Mouse (Mus musculus): ENCODE data around the gene Hook2. TPM values are rescaled to one million over a fixed set of nuclear protein-coding genes. Genes with fewer than 3 reads are reported as not detected.

Hook2 gene
- polyA plus RNA-seq, 1 experiment from 2014 or later: 16.8 TPM

- peaks cover 35% of the 10 kb centered on the region for H3K4me1 ChIP-seq
- H3K27me3 ChIP-seq: no peaks in the 10 kb centered on the region
- H3K9ac ChIP-seq: peak overlapping the region; percentile 94
- peak overlapping the region; percentile 86 for H3K4me3 ChIP-seq
- peaks cover 36% of the 10 kb centered on the region for H3K36me3 ChIP-seq (ENCODE audit: poor library complexity, severe bottlenecking)
- peak overlapping the region; percentile 99 for H3K27ac ChIP-seq
- H3K9me3 ChIP-seq (replicated peaks): no peaks in the 10 kb centered on the region
- peak overlapping the region; percentile 98 for H3K4me2 ChIP-seq
- peak; percentile 63 for ATAC-seq
- WGBS: 2% methylated on average over 14 of the region's 14 CpGs
Observed at GRCm38 (mm10) chr8:85037366-85037680, 46.9 kb downstream of the Hook2 start.

DNA sequence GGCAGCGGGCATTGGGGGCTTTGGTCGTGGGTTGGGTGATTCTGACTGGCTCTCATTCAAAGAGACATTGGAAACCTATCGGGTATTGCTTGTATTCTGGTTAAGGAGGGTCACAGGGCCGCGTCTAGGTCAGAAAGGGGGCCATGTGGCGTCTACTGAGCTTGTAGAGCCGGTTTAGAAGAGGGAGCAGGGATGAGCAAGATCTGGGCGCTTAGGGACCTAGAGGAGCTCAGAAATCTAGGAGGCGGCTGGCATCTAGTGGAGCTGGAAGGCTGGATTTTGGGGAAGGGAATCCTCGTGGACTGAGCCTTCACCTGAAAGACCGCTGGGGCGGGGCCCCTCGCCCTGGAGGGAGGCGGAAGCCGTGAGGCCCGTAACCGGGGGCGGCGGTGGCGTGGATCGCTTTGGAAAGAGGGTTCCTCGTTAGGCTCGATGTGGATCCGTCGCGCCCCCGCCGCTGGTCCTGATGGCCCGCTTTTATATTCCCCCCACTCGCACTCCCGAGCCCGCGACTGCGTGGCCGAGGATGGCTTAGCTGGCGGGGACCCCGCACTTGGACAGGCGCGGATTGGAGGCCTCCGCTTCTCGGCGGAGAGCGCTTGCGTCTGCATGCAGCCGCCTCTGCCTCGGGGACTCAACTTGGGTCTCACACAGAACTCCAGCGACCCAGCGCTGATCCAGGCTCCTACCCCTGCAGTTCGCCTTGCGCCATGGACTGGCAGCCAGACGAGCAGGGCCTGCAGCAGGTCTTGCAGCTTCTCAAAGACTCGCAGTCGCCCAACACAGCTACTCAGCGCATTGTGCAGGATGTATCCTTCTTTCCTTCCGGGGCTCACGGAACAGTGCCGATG lies 47.5 kb downstream of the Hook2 start:
- peaks cover 34% of the 10 kb centered on the region for H3K36me3 ChIP-seq (ENCODE audit: poor library complexity, severe bottlenecking)
- H3K4me2 ChIP-seq: peak overlapping the region; percentile 98
- H3K27me3 ChIP-seq: no peaks in the 10 kb centered on the region
- no peaks in the 10 kb centered on the region for H3K9me3 ChIP-seq (replicated peaks)
- H3K27ac ChIP-seq: peak overlapping the region; percentile 99
- under 1% methylated on average over 57 of the region's 57 CpGs for WGBS
- no peak for ATAC-seq
- peak overlapping the region; percentile 86 for H3K4me3 ChIP-seq
- H3K9ac ChIP-seq: peak overlapping the region; percentile 94
- H3K4me1 ChIP-seq: peaks cover 35% of the 10 kb centered on the region

- Histone ChIP-seq H3K27ac (no peak overlapping the region), H3K9ac (no peak overlapping the region), H3K4me2 (no peak overlapping the region), H3K4me3 (no peak overlapping the region), H3K4me1 (peaks cover 13% of the 10 kb centered on the region), H3K9me3 (replicated peaks) (no peaks in the 10 kb centered on the region), H3K36me3 (ENCODE audit: poor library complexity, severe bottlenecking) (peaks cover 79% of the 10 kb centered on the region), H3K27me3 (no peaks in the 10 kb centered on the region)
- no peak for ATAC-seq
- 94% methylated on average over 6 of the region's 6 CpGs for WGBS
Observed at GRCm38 (mm10) chr8:85043619-85044018, 53.2 kb downstream of the Hook2 start.

Other genes starting within 250 kb of the Hook2 start
- 127 and 145 TPM in 2 replicates for gene Nfix, start 190.3 kb upstream of the Hook2 start, polyA plus RNA-seq (2015; fragmentation: Nextera tagmentation; extraction: Ambion mirVana)
- 7.3 and 8.2 TPM in 2 replicates for gene Dand5, start 167.8 kb upstream of the Hook2 start, polyA plus RNA-seq (2015; fragmentation: Nextera tagmentation; extraction: Ambion mirVana)
- 42.6 and 47.0 TPM in 2 replicates for gene Gadd45gip1, start 159.1 kb upstream of the Hook2 start, polyA plus RNA-seq (2015; fragmentation: Nextera tagmentation; extraction: Ambion mirVana)
- gene Rad23a, start 149.9 kb upstream of the Hook2 start, polyA plus RNA-seq (2015; fragmentation: Nextera tagmentation; extraction: Ambion mirVana): 93.9 and 114 TPM in 2 replicates
- 549 and 569 TPM in 2 replicates for gene Calr, start 143.7 kb upstream of the Hook2 start, polyA plus RNA-seq (2015; fragmentation: Nextera tagmentation; extraction: Ambion mirVana)
- gene Farsa, start 133.6 kb upstream of the Hook2 start, polyA plus RNA-seq (2015; fragmentation: Nextera tagmentation; extraction: Ambion mirVana): 123 and 127 TPM in 2 replicates
- 80.3 and 85.1 TPM in 2 replicates for gene Syce2, start 118.5 kb upstream of the Hook2 start, polyA plus RNA-seq (2015; fragmentation: Nextera tagmentation; extraction: Ambion mirVana)
- 33.2 and 34.2 TPM in 2 replicates for gene Gcdh, start 96.7 kb upstream of the Hook2 start, polyA plus RNA-seq (2015; fragmentation: Nextera tagmentation; extraction: Ambion mirVana)
- gene Klf1, start 88.7 kb upstream of the Hook2 start, polyA plus RNA-seq (2015; fragmentation: Nextera tagmentation; extraction: Ambion mirVana): 0.74 and 1.2 TPM in 2 replicates
- gene Dnase2a, start 82.0 kb upstream of the Hook2 start, polyA plus RNA-seq (2015; fragmentation: Nextera tagmentation; extraction: Ambion mirVana): 6.9 and 9.4 TPM in 2 replicates
- 31.6 and 37.3 TPM in 2 replicates for gene Mast1, start 53.2 kb upstream of the Hook2 start, polyA plus RNA-seq (2015; fragmentation: Nextera tagmentation; extraction: Ambion mirVana)
- gene Rtbdn, start 43.6 kb upstream of the Hook2 start, polyA plus RNA-seq (2015; fragmentation: Nextera tagmentation; extraction: Ambion mirVana): 1.2 and 1.8 TPM in 2 replicates
- not detected in 2 replicates for gene Gm49661, start 21.2 kb upstream of the Hook2 start, polyA plus RNA-seq (2015; fragmentation: Nextera tagmentation; extraction: Ambion mirVana)
- gene Prdx2, start 21.0 kb upstream of the Hook2 start, polyA plus RNA-seq (2015; fragmentation: Nextera tagmentation; extraction: Ambion mirVana): 1,640 and 1,662 TPM in 2 replicates
- 119 and 124 TPM in 2 replicates for gene Rnaseh2a, start 20.8 kb upstream of the Hook2 start, polyA plus RNA-seq (2015; fragmentation: Nextera tagmentation; extraction: Ambion mirVana)
- 3.4 and 4.2 TPM in 2 replicates for gene Junb, start 11.9 kb upstream of the Hook2 start, polyA plus RNA-seq (2015; fragmentation: Nextera tagmentation; extraction: Ambion mirVana)
- gene Best2, start 23.9 kb downstream of the Hook2 start, polyA plus RNA-seq (2015; fragmentation: Nextera tagmentation; extraction: Ambion mirVana): not detected in 2 replicates
- 166 and 168 TPM in 2 replicates for gene Asna1, start 34.7 kb downstream of the Hook2 start, polyA plus RNA-seq (2015; fragmentation: Nextera tagmentation; extraction: Ambion mirVana)
- 125 and 154 TPM in 2 replicates for gene Trir, start 36.2 kb downstream of the Hook2 start, polyA plus RNA-seq (2015; fragmentation: Nextera tagmentation; extraction: Ambion mirVana)
- gene Tnpo2, start 46.3 kb downstream of the Hook2 start, polyA plus RNA-seq (2015; fragmentation: Nextera tagmentation; extraction: Ambion mirVana): 46.4 and 49.4 TPM in 2 replicates
- 39.4 and 49.1 TPM in 2 replicates for gene Fbxw9, start 69.5 kb downstream of the Hook2 start, polyA plus RNA-seq (2015; fragmentation: Nextera tagmentation; extraction: Ambion mirVana)
- gene Gm5741, start 77.4 kb downstream of the Hook2 start, polyA plus RNA-seq (2015; fragmentation: Nextera tagmentation; extraction: Ambion mirVana): 0.88 and 0.93 TPM in 2 replicates
- 79.5 TPM in 2 replicates for gene Dhps, start 81.2 kb downstream of the Hook2 start, polyA plus RNA-seq (2015; fragmentation: Nextera tagmentation; extraction: Ambion mirVana)
- 136 and 137 TPM in 2 replicates for gene Wdr83os, start 90.1 kb downstream of the Hook2 start, polyA plus RNA-seq (2015; fragmentation: Nextera tagmentation; extraction: Ambion mirVana)
- gene Wdr83, start 90.7 kb downstream of the Hook2 start, polyA plus RNA-seq (2015; fragmentation: Nextera tagmentation; extraction: Ambion mirVana): 52.9 and 57.8 TPM in 2 replicates
- 14.6 and 14.7 TPM in 2 replicates for gene Man2b1, start 92.7 kb downstream of the Hook2 start, polyA plus RNA-seq (2015; fragmentation: Nextera tagmentation; extraction: Ambion mirVana)
- gene Zfp791, start 132.5 kb downstream of the Hook2 start, polyA plus RNA-seq (2015; fragmentation: Nextera tagmentation; extraction: Ambion mirVana): 2.1 and 2.3 TPM in 2 replicates
- gene Cks1brt, start 161.3 kb downstream of the Hook2 start, polyA plus RNA-seq (2015; fragmentation: Nextera tagmentation; extraction: Ambion mirVana): not detected in 2 replicates
- gene Olfr371, start 235.4 kb downstream of the Hook2 start, polyA plus RNA-seq (2015; fragmentation: Nextera tagmentation; extraction: Ambion mirVana): not detected in 2 replicates